9 mouse cellular contexts compared by ENCODE assay signal in the genomic region with DNA sequence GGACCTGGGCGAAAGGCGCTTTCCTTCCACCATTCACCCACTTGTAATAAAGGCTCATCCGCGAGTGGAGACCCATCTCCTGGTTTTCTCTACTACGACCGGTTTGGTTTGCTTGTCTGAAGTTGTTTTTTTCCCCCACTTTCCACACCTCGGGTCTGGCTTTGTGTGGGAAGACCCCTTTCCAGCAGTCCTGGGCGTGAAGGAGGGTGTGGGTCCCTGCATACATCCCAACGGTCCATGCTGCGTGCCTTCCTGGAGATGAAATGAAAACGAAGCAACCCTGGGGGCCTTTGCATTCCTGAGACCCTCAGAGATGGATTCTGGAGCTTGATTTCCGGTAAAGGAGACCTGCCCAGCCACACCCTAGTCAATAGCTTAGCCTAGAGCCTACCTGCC. TPM values are rescaled to one million over a fixed set of nuclear protein-coding genes. Genes with fewer than 3 reads are reported as not detected.
DNase-seq lines count a peak whose midpoint lies in the region; ATAC-seq and TF ChIP-seq lines count a peak whose summit lies in the region.
"Had no signal": no experiment of that assay in that cellular context is flagged by ENCODE, and none has a peak within 500 bp of the region (broad histone marks: within the 10 kb centered on the region; RNA-seq: fewer than 3 reads in every experiment).

No protein-coding gene starts in this region.

- no peaks in the 10 kb centered on the region for H3K9me3 ChIP-seq in heart, embryonic 11.5 days (replicated peaks; ENCODE audit: control insufficient read depth, low read length)
- H3K9me3 ChIP-seq in ES-E14 (ENCODE audit: control insufficient read depth, insufficient read depth, low read depth, low read length): no peaks in the 10 kb centered on the region
- no peaks in the 10 kb centered on the region for H3K9me3 ChIP-seq in forebrain, embryonic 15.5 days
- H3K9me3 ChIP-seq in liver, embryonic 15.5 days (replicated peaks): no peaks in the 10 kb centered on the region

- H3K9ac ChIP-seq in heart, embryonic 11.5 days (ENCODE audit: low read depth, low read length): peak overlapping the region; percentile 89
- peak overlapping the region; percentile 96 for H3K9ac ChIP-seq in ES-E14 (ENCODE audit: insufficient read depth, low read depth, low read length, poor library complexity, severe bottlenecking)
- peak overlapping the region; percentile 87 for H3K9ac ChIP-seq in forebrain, embryonic 15.5 days (replicated peaks)
- H3K9ac ChIP-seq in liver, embryonic 15.5 days: peak overlapping the region; percentile 95

- 0% methylated on average over 12 of the region's 12 CpGs for WGBS in heart, embryonic 11.5 days (ENCODE audit: insufficient replicate concordance)
- 0% methylated on average over 12 of the region's 12 CpGs for WGBS in forebrain, embryonic 15.5 days
- 0% methylated on average over 12 of the region's 12 CpGs for WGBS in liver, embryonic 15.5 days (ENCODE audit: insufficient replicate concordance)

- H3K27ac ChIP-seq in heart, embryonic 11.5 days (ENCODE audit: low read depth, low read length): peak overlapping the region; percentile 99
- H3K27ac ChIP-seq in ES-E14 (ENCODE audit: insufficient read depth, low read depth, low read length, poor library complexity, severe bottlenecking): peak overlapping the region; percentile 98
- H3K27ac ChIP-seq in forebrain, embryonic 15.5 days (replicated peaks): peak overlapping the region; percentile 99
- peak overlapping the region; percentile 100 for H3K27ac ChIP-seq in liver, embryonic 15.5 days (replicated peaks)

- peaks cover 6% of the 10 kb centered on the region for H3K36me3 ChIP-seq in heart, embryonic 11.5 days (ENCODE audit: control insufficient read depth, insufficient read depth, low read length)
- peaks cover 6% of the 10 kb centered on the region for H3K36me3 ChIP-seq in ES-E14 (ENCODE audit: control insufficient read depth, insufficient read depth, low read length, poor library complexity, severe bottlenecking)
- H3K36me3 ChIP-seq in forebrain, embryonic 15.5 days: peaks cover 5% of the 10 kb centered on the region; the same call in 1 of the 2 replicates
- H3K36me3 ChIP-seq in liver, embryonic 15.5 days (replicated peaks): peaks cover 33% of the 10 kb centered on the region

- ATAC-seq in heart, embryonic 11.5 days (replicated peaks; ENCODE audit: insufficient number of reproducible peaks, low FRiP score, low TSS enrichment): no peak
- ATAC-seq in forebrain, embryonic 15.5 days (replicated peaks): no peak
- no peak for ATAC-seq in liver, embryonic 15.5 days (ENCODE audit: insufficient read depth)

- H3K27me3 ChIP-seq in heart, embryonic 11.5 days (ENCODE audit: control insufficient read depth, insufficient read depth, low read length): no peaks in the 10 kb centered on the region
- H3K27me3 ChIP-seq in forebrain, embryonic 15.5 days: no peaks in the 10 kb centered on the region
- H3K27me3 ChIP-seq in liver, embryonic 15.5 days: no peaks in the 10 kb centered on the region
- H3K27me3 ChIP-seq: Patski had no signal

- peak overlapping the region; percentile 85 for H3K4me2 ChIP-seq in heart, embryonic 11.5 days
- peak overlapping the region; percentile 87 for H3K4me2 ChIP-seq in forebrain, embryonic 15.5 days (replicated peaks)
- peak overlapping the region; percentile 82 for H3K4me2 ChIP-seq in liver, embryonic 15.5 days

- DNase-seq in heart, postnatal 4 days: no peak
- DNase-seq in ES-E14 (ENCODE audit: low read depth, low spot score): peak; percentile 22
- DNase-seq in ovary, adult 18-20 months (ENCODE audit: low spot score): no peak
- no peak for DNase-seq in testis, postnatal 10 days (ENCODE audit: low spot score)
- DNase-seq in urinary bladder, adult 2 months (ENCODE audit: low spot score): no peak

- peaks cover 38% of the 10 kb centered on the region for H3K4me1 ChIP-seq in heart, embryonic 11.5 days (ENCODE audit: control insufficient read depth, insufficient read depth, low read length)
- peaks cover 5 to 6% of the 10 kb centered on the region in 2 experiments; a peak in 3 of 4 replicates for H3K4me1 ChIP-seq in ES-E14 (ENCODE audit: control insufficient read depth in 2 of 2, insufficient read depth in 2 of 2, low read length in 2 of 2, poor library complexity in 1 of 2)
- peaks cover 49% of the 10 kb centered on the region for H3K4me1 ChIP-seq in forebrain, embryonic 15.5 days
- H3K4me1 ChIP-seq in liver, embryonic 15.5 days (replicated peaks): peaks cover 72% of the 10 kb centered on the region

- in situ Hi-C loops in ES-E14 (cut with MboI; ENCODE audit: low sequenced_read_pairs in 2 of 2, unreplicated experiment in 2 of 2): no loop called here

- H3K4me3 ChIP-seq in heart, embryonic 11.5 days (ENCODE audit: low read depth, low read length): peak overlapping the region; percentile 80
- peak overlapping the region; percentile 90 to 93 for H3K4me3 ChIP-seq in ES-E14 (ENCODE audit: insufficient read depth in 1 of 2, low read depth in 1 of 2, low read length in 2 of 2, poor library complexity in 1 of 2, severe bottlenecking in 1 of 2)
- H3K4me3 ChIP-seq in forebrain, embryonic 15.5 days: peak overlapping the region; percentile 71
- H3K4me3 ChIP-seq in liver, embryonic 15.5 days (replicated peaks): peak overlapping the region; percentile 81

TF ChIP-seq in ES-E14, 5 proteins besides CTCF, POLR2A, EP300 and RAD21:
- TF ChIP-seq ZC3H11A (IDR thresholded peaks at IDR 0.05; ENCODE audit: borderline replicate concordance, low read depth, low read length) (no peak), CHD2 (IDR thresholded peaks at IDR 0.05; ENCODE audit: low read depth, low read length) (no peak), HCFC1 (IDR thresholded peaks at IDR 0.05; ENCODE audit: borderline replicate concordance, insufficient read depth, low read length) (0 out of 2 replicates have a peak, but pooled peaks have one; percentile 6)

RNA-seq across cellular contexts. Expression of a gene that starts 0.8 kb away (rescaled TPM):
- 449 and 491 TPM in 2 replicates for polyA plus RNA-seq in heart, embryonic 11.5 days (2014; fragmentation: Nextera tagmentation; extraction: Ambion mirVana)
- total RNA-seq in heart, postnatal 4 days (2021): 100 to 1,000 TPM; 216 to 229 TPM
- total RNA-seq in ES-E14 (2012; rRNA removed): 59.4 and 99.0 TPM in 2 replicates
- 569 and 595 TPM in 2 replicates for polyA plus RNA-seq in forebrain, embryonic 15.5 days (2015; fragmentation: Nextera tagmentation; extraction: Ambion mirVana)
- polyA plus RNA-seq in liver, embryonic 15.5 days (2015; fragmentation: Nextera tagmentation; extraction: Ambion mirVana): 195 and 201 TPM in 2 replicates
- polyA plus RNA-seq in urinary bladder, adult 2 months (2012; rRNA removed): 211 and 229 TPM in 2 replicates
